Mouse (Mus musculus): ENCODE data around the gene Il9r. TPM values are rescaled to one million over a fixed set of nuclear protein-coding genes. Genes with fewer than 3 reads are reported as not detected.
A peak's percentile ranks its signal among the peaks of the same experiment; 100 is the strongest.

The Il9r gene
- total RNA-seq, 1 experiment, result 0.13 TPM

- no peak for DNase-seq (ENCODE audit: low read depth, low spot score)
- in situ Hi-C loops (cut with MboI; ENCODE audit: low sequenced_read_pairs in 2 of 2, unreplicated experiment in 2 of 2), result no loop called here
- no peak overlapping the region for H3K4me3 ChIP-seq (ENCODE audit: insufficient read depth in 1 of 2, low read depth in 1 of 2, low read length in 2 of 2, poor library complexity in 1 of 2, severe bottlenecking in 1 of 2)
- no peaks in the 10 kb centered on the region for H3K36me3 ChIP-seq (ENCODE audit: control insufficient read depth, insufficient read depth, low read length, poor library complexity, severe bottlenecking)
- no peak overlapping the region for H3K27ac ChIP-seq (ENCODE audit: insufficient read depth, low read depth, low read length, poor library complexity, severe bottlenecking)
- H3K9ac ChIP-seq (ENCODE audit: insufficient read depth, low read depth, low read length, poor library complexity, severe bottlenecking), result no peak overlapping the region
- H3K4me1 ChIP-seq (ENCODE audit: control insufficient read depth in 2 of 2, insufficient read depth in 2 of 2, low read length in 2 of 2, poor library complexity in 1 of 2), result peaks cover 0 to 33% of the 10 kb centered on the region in 2 experiments
- no peaks in the 10 kb centered on the region for H3K9me3 ChIP-seq (ENCODE audit: control insufficient read depth, insufficient read depth, low read depth, low read length)
- TF ChIP-seq CHD2 (IDR thresholded peaks at IDR 0.05; ENCODE audit: low read depth, low read length), result no peak
- TF ChIP-seq HCFC1 (IDR thresholded peaks at IDR 0.05; ENCODE audit: borderline replicate concordance, insufficient read depth, low read length), result no peak
- no peak for TF ChIP-seq MAFK (IDR thresholded peaks at IDR 0.05; ENCODE audit: insufficient read depth, low read depth, low read length)
- TF ChIP-seq ZC3H11A (IDR thresholded peaks at IDR 0.05; ENCODE audit: borderline replicate concordance, low read depth, low read length), result no peak
- TF ChIP-seq ZNF384 (IDR thresholded peaks at IDR 0.05; ENCODE audit: low read depth, low read length), result no peak
Observed at GRCm38 (mm10) chr11:32223297-32223967, 23.4 kb upstream of the Il9r start.

GRCm38 (mm10) chr11:32222570-32223194, 22.6 kb upstream of the Il9r start:
- TF ChIP-seq ZC3H11A (IDR thresholded peaks at IDR 0.05; ENCODE audit: borderline replicate concordance, low read depth, low read length) (no peak), HCFC1 (IDR thresholded peaks at IDR 0.05; ENCODE audit: borderline replicate concordance, insufficient read depth, low read length) (no peak), MAFK (IDR thresholded peaks at IDR 0.05; ENCODE audit: insufficient read depth, low read depth, low read length) (no peak), CHD2 (IDR thresholded peaks at IDR 0.05; ENCODE audit: low read depth, low read length) (no peak), ZNF384 (IDR thresholded peaks at IDR 0.05; ENCODE audit: low read depth, low read length) (no peak)
- DNase-seq (ENCODE audit: low read depth, low spot score), result no peak
- no peak overlapping the region for H3K27ac ChIP-seq (ENCODE audit: insufficient read depth, low read depth, low read length, poor library complexity, severe bottlenecking)

GRCm38 (mm10) chr11:32221951-32222409, 21.9 kb upstream of the Il9r start, which contains the start of gene Rhbdf1:
Gene Rhbdf1, minus strand, starts transcription at chr11:32222300.
- TF ChIP-seq ZNF384 (IDR thresholded peaks at IDR 0.05; ENCODE audit: low read depth, low read length) (no peak), HCFC1 (IDR thresholded peaks at IDR 0.05; ENCODE audit: borderline replicate concordance, insufficient read depth, low read length) (peak; percentile 13; the same call in 1 of the 2 replicates)
- in situ Hi-C loops (cut with MboI; ENCODE audit: low sequenced_read_pairs in 2 of 2, unreplicated experiment in 2 of 2), result no loop called here
- Histone ChIP-seq H3K27ac (ENCODE audit: insufficient read depth, low read depth, low read length, poor library complexity, severe bottlenecking) (peak within 1 kb of the TSS; percentile 56; the same call in 1 of the 2 replicates), H3K9ac (ENCODE audit: insufficient read depth, low read depth, low read length, poor library complexity, severe bottlenecking) (peak within 1 kb of the TSS; percentile 83), H3K4me1 (ENCODE audit: control insufficient read depth in 2 of 2, insufficient read depth in 2 of 2, low read length in 2 of 2, poor library complexity in 1 of 2) (peaks cover 0 to 41% of the 10 kb centered on the region in 2 experiments), H3K9me3 (ENCODE audit: control insufficient read depth, insufficient read depth, low read depth, low read length) (no peaks in the 10 kb centered on the region), H3K4me3 (ENCODE audit: insufficient read depth in 1 of 2, low read depth in 1 of 2, low read length in 2 of 2, poor library complexity in 1 of 2, severe bottlenecking in 1 of 2) (peak within 1 kb of the TSS; percentile 69 to 84), H3K36me3 (ENCODE audit: control insufficient read depth, insufficient read depth, low read length, poor library complexity, severe bottlenecking) (no peaks in the 10 kb centered on the region)
- DNase-seq (ENCODE audit: low read depth, low spot score), result no peak

More at GRCm38 (mm10) chr11:32222570-32223194, 22.6 kb upstream of the Il9r start:
- H3K4me3 ChIP-seq (ENCODE audit: insufficient read depth in 1 of 2, low read depth in 1 of 2, low read length in 2 of 2, poor library complexity in 1 of 2, severe bottlenecking in 1 of 2), result peak overlapping the region; percentile 69 to 84
- peaks cover 0 to 39% of the 10 kb centered on the region in 2 experiments for H3K4me1 ChIP-seq (ENCODE audit: control insufficient read depth in 2 of 2, insufficient read depth in 2 of 2, low read length in 2 of 2, poor library complexity in 1 of 2)
- peak overlapping the region; percentile 31; the same call in 1 of the 2 replicates for H3K9ac ChIP-seq (ENCODE audit: insufficient read depth, low read depth, low read length, poor library complexity, severe bottlenecking)
- in situ Hi-C loops (cut with MboI; ENCODE audit: low sequenced_read_pairs in 2 of 2, unreplicated experiment in 2 of 2), result no loop called here
- no peaks in the 10 kb centered on the region for H3K9me3 ChIP-seq (ENCODE audit: control insufficient read depth, insufficient read depth, low read depth, low read length)
- no peaks in the 10 kb centered on the region for H3K36me3 ChIP-seq (ENCODE audit: control insufficient read depth, insufficient read depth, low read length, poor library complexity, severe bottlenecking)

GRCm38 (mm10) chr11:32221225-32221950, 21.3 kb upstream of the Il9r start:
- H3K27ac ChIP-seq (ENCODE audit: insufficient read depth, low read depth, low read length, poor library complexity, severe bottlenecking), result peak overlapping the region; percentile 56; the same call in 1 of the 2 replicates
- no peaks in the 10 kb centered on the region for H3K9me3 ChIP-seq (ENCODE audit: control insufficient read depth, insufficient read depth, low read depth, low read length)
- H3K4me1 ChIP-seq (ENCODE audit: control insufficient read depth in 2 of 2, insufficient read depth in 2 of 2, low read length in 2 of 2, poor library complexity in 1 of 2), result peaks cover 0 to 41% of the 10 kb centered on the region in 2 experiments; a peak in 3 of 4 replicates
- H3K4me3 ChIP-seq (ENCODE audit: insufficient read depth in 1 of 2, low read depth in 1 of 2, low read length in 2 of 2, poor library complexity in 1 of 2, severe bottlenecking in 1 of 2), result peak overlapping the region; percentile 69 to 84
- no peak for TF ChIP-seq CHD2 (IDR thresholded peaks at IDR 0.05; ENCODE audit: low read depth, low read length)
- no peak for TF ChIP-seq ZNF384 (IDR thresholded peaks at IDR 0.05; ENCODE audit: low read depth, low read length)
- no peak for TF ChIP-seq HCFC1 (IDR thresholded peaks at IDR 0.05; ENCODE audit: borderline replicate concordance, insufficient read depth, low read length)
- TF ChIP-seq ZC3H11A (IDR thresholded peaks at IDR 0.05; ENCODE audit: borderline replicate concordance, low read depth, low read length), result no peak
- TF ChIP-seq MAFK (IDR thresholded peaks at IDR 0.05; ENCODE audit: insufficient read depth, low read depth, low read length), result no peak
- DNase-seq (ENCODE audit: low read depth, low spot score), result no peak
- in situ Hi-C loops (cut with MboI; ENCODE audit: low sequenced_read_pairs in 2 of 2, unreplicated experiment in 2 of 2), result no loop called here
- H3K9ac ChIP-seq (ENCODE audit: insufficient read depth, low read depth, low read length, poor library complexity, severe bottlenecking), result peak overlapping the region; percentile 83
- H3K36me3 ChIP-seq (ENCODE audit: control insufficient read depth, insufficient read depth, low read length, poor library complexity, severe bottlenecking), result no peaks in the 10 kb centered on the region; the same call in 1 of the 2 replicates
